17 mouse cellular contexts compared by ENCODE assay signal in the genomic region with DNA sequence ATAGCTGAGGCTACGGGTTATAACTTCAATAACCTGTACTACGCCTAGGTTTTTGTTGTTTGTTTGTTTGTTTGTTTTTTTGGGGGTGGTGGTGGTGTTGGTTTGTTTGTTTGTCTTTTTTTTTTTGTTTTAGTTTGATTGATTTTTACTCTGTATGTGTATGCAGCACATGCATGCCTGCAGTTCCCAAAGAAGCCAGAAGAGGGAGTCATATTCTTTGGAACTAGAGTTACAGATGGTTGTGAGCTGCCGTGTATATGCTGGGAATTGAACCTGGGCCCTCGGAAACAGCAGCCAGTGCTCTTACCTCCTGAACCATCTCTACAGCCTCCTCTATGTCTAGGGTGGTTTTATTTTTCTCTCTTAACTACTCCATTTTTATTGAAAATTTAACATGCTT.
DNase-seq lines count a peak whose midpoint lies in the region; ATAC-seq and TF ChIP-seq lines count a peak whose summit lies in the region.
"Had no signal": no experiment of that assay in that cellular context is flagged by ENCODE, and none has a peak within 500 bp of the region (broad histone marks: within the 10 kb centered on the region; RNA-seq: fewer than 3 reads in every experiment).

No protein-coding gene starts in this region.

- H3K27ac ChIP-seq in layer of hippocampus, adult 2 months: no peak overlapping the region
- H3K27ac ChIP-seq in stomach, postnatal 0 days (replicated peaks): no peak overlapping the region
- H3K27ac ChIP-seq: forebrain, embryonic 15.5 days; limb, embryonic 13.5 days; liver, embryonic 15.5 days; midbrain, embryonic 10.5 days had no signal

- H3K4me1 ChIP-seq in stomach, postnatal 0 days (replicated peaks; ENCODE audit: control insufficient read depth, insufficient read depth): no peaks in the 10 kb centered on the region
- H3K4me1 ChIP-seq: limb, embryonic 13.5 days; liver, embryonic 15.5 days had no signal

- no peak for ATAC-seq in stomach, postnatal 0 days (ENCODE audit: low FRiP score, low TSS enrichment)
- ATAC-seq: forebrain, embryonic 15.5 days had no signal

- no peak for DNase-seq in layer of hippocampus, adult 2 months (ENCODE audit: low spot score in 2 of 2)
- DNase-seq in layer of hippocampus, adult 9-11 months: no peak
- peak; percentile 22 for DNase-seq in thymus, postnatal 14 days
- no peak for DNase-seq in thymus, postnatal 25 days
- peak; percentile 18 for DNase-seq in ZHBTc4 (ENCODE audit: low read depth, low spot score)
- DNase-seq in stomach, postnatal 0 days (ENCODE audit: low spot score): no peak
- no peak for DNase-seq in gastrocnemius, postnatal 25 days
- DNase-seq: cerebellum, adult 11-12 months; cerebellum, postnatal 36 days; kidney, postnatal 10 days; lung, postnatal 4 days; right cerebral cortex, postnatal 14 days had no signal

- H3K4me2 ChIP-seq in stomach, postnatal 0 days (replicated peaks; ENCODE audit: low read depth): no peak overlapping the region
- H3K4me2 ChIP-seq: forebrain, embryonic 15.5 days; limb, embryonic 13.5 days; liver, embryonic 15.5 days had no signal

- H3K4me3 ChIP-seq in layer of hippocampus, adult 2 months: no peak overlapping the region
- no peak overlapping the region for H3K4me3 ChIP-seq in stomach, postnatal 0 days (ENCODE audit: low read depth, low read length)
- H3K4me3 ChIP-seq: erythroblast, embryonic 14.5 days; forebrain, embryonic 15.5 days; limb, embryonic 13.5 days; liver, embryonic 15.5 days; midbrain, embryonic 10.5 days had no signal

- no peaks in the 10 kb centered on the region for H3K36me3 ChIP-seq in stomach, postnatal 0 days (ENCODE audit: control insufficient read depth, insufficient read depth, low read length)
- H3K36me3 ChIP-seq: forebrain, embryonic 15.5 days; limb, embryonic 13.5 days; liver, embryonic 15.5 days; midbrain, embryonic 10.5 days had no signal

- no peak for TF ChIP-seq EP300 in stomach, postnatal 0 days (optimal IDR thresholded peaks at IDR 0.05)

- peak; percentile 54 for TF ChIP-seq CTCF in layer of hippocampus, adult 2 months (conservative IDR thresholded peaks at IDR 0.05)
- peak; percentile 33; the same call in 1 of the 2 replicates for TF ChIP-seq CTCF in stomach, postnatal 0 days (IDR thresholded peaks at IDR 0.05; ENCODE audit: low read depth)

- no peaks in the 10 kb centered on the region for H3K27me3 ChIP-seq in stomach, postnatal 0 days (ENCODE audit: control insufficient read depth, insufficient read depth, low read length)
- H3K27me3 ChIP-seq: forebrain, embryonic 15.5 days; liver, embryonic 15.5 days had no signal

- H3K9ac ChIP-seq in stomach, postnatal 0 days (ENCODE audit: low read length): no peak overlapping the region
- H3K9ac ChIP-seq: forebrain, embryonic 15.5 days; limb, embryonic 13.5 days; liver, embryonic 15.5 days had no signal

- no peaks in the 10 kb centered on the region for H3K9me3 ChIP-seq in stomach, postnatal 0 days (ENCODE audit: control insufficient read depth, low read length)
- H3K9me3 ChIP-seq: forebrain, embryonic 15.5 days; limb, embryonic 13.5 days; liver, embryonic 15.5 days; midbrain, embryonic 10.5 days had no signal

- 95% methylated on average over 4 of the region's 4 CpGs for WGBS in stomach, postnatal 0 days

Comparison
In these comparisons a context has a peak if more than half of its experiments do, and no peak if none do; other contexts are left out.
1. DNase-seq: peak in thymus, postnatal 14 days (single experiment) and ZHBTc4 (single experiment); none in layer of hippocampus, adult 2 months (0 of 2), layer of hippocampus, adult 9-11 months (single experiment), thymus, postnatal 25 days (single experiment), stomach, postnatal 0 days (single experiment) and gastrocnemius, postnatal 25 days (single experiment).